Mouse (Mus musculus): ENCODE results near the gene Ilk. TPM values are rescaled to one million over a fixed set of nuclear protein-coding genes. Genes with fewer than 3 reads are reported as not detected.

Ilk gene
- polyA plus RNA-seq, 1 experiment from 2014 or later = 103 TPM

DNA sequence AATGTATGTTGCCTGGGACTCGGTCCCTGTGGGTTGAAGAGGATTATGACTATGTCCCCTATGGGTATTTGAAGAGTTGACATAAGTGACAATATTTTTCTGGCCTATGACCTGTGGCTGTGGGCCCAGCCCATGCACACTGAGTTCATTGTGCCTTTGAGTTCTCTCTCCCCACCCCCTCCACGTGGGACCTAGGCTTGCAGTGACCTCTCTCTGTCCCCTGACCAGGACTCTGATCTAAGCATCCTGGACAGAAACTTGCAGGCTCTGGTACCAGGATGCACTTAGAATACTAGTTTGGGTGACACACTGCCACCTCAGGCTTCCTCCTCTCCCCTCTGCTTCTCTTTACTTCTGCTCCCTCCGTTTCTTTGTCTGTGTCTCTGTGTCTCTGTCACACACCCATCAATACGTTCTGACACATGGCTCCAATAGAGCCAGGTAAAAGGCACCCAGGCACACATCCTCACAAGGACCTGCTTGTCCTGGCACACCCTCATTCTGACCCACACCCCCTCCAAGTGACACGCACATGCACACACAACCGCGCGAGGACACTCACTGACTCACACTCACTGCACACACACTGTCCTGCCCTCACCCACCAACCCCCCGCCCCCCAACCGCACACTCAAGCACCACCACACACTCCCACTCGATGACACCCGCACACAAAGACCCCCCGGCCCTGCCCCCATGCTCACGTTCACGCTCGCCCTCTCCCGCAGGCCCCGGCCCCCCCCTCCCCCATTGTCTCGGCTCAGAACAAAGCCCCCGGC lies 50.3 kb downstream of the Ilk start:
- H3K9ac ChIP-seq (replicated peaks) = peak overlapping the region; percentile 45; the same call in 1 of the 2 replicates
- ATAC-seq (peak; percentile 63), DNase-seq (peak; percentile 40)
- H3K4me3 ChIP-seq (ENCODE audit: low read depth, low read length) = peak overlapping the region; percentile 48
- H3K4me1 ChIP-seq (ENCODE audit: insufficient read depth) = 0 out of 2 replicates have a peak, but pooled peaks cover 4% of the 10 kb centered on the region
- H3K27ac ChIP-seq (ENCODE audit: low read depth) = 0 out of 2 replicates have a peak overlapping the region, but pooled peaks have one; percentile 24
- H3K4me2 ChIP-seq (ENCODE audit: low read depth, low read length) = peak overlapping the region; percentile 67
- H3K36me3 ChIP-seq (replicated peaks; ENCODE audit: insufficient read depth, low read length) = no peaks in the 10 kb centered on the region
- peaks cover 35% of the 10 kb centered on the region for H3K27me3 ChIP-seq (ENCODE audit: insufficient read depth, low read length)
- WGBS (ENCODE audit: insufficient replicate concordance) = 19% methylated on average over 19 of the region's 20 CpGs
- H3K9me3 ChIP-seq (ENCODE audit: low read length) = no peaks in the 10 kb centered on the region
- TF ChIP-seq EP300 (IDR thresholded peaks at IDR 0.05; ENCODE audit: low read depth) (no peak), CTCF (IDR thresholded peaks at IDR 0.05; ENCODE audit: low read depth) (no peak)

DNA sequence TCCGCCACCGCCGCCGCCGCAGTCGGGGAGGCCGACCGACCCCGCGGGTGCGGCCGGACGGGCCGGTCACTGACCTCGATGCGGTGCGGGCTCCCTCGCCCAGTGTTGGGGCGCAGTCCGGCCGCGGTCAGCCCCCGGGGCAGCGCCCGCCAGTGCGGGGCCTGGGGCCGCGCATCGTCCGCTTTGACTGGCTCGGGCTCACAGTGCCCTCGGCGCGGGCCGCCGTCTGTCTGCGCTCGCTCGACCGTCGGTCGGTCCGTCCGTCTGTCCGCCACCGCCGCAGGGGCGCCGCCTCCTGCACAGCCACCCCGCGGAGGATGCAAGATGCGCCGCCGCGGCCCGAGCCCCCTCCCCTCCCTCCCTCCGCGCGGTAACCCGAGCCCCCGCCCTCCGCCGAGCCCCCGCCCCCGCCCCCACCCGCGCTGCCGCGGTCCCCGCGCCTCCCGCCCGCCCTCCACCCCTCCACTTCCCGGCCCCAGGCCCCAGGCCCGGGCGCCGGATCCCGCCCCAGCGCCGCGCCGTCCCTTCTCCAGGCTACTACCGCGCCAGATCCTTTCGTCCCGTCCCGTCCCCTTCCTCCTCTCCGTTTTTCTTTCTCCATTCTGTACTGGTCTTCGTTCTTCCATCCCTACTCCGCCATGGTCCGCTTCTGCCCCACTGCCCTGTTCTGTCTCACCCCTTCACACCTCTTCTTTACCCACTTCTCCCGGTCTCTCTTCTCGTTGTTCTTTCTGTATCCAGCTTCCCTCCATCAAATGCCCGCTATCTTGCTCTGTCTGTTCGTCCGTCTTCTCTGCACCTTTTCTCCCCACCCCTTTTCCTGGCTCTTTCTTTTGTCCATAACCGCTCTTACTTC lies 51.1 kb downstream of the Ilk start, which contains the start of gene Dchs1:
Gene Dchs1, minus strand, starts transcription at position 370 of the 856 bp plus-strand sequence.
- Histone ChIP-seq H3K27me3 (ENCODE audit: insufficient read depth, low read length) (peaks cover 35% of the 10 kb centered on the region), H3K27ac (ENCODE audit: low read depth) (0 out of 2 replicates have a peak within 1 kb of the TSS, but pooled peaks have one; percentile 24), H3K4me3 (ENCODE audit: low read depth, low read length) (peak within 1 kb of the TSS; percentile 48), H3K9ac (replicated peaks) (peak within 1 kb of the TSS; percentile 45), H3K4me2 (ENCODE audit: low read depth, low read length) (peak within 1 kb of the TSS; percentile 67), H3K36me3 (replicated peaks; ENCODE audit: insufficient read depth, low read length) (no peaks in the 10 kb centered on the region), H3K4me1 (ENCODE audit: insufficient read depth) (0 out of 2 replicates have a peak, but pooled peaks cover 4% of the 10 kb centered on the region), H3K9me3 (ENCODE audit: low read length) (no peaks in the 10 kb centered on the region)
- WGBS (ENCODE audit: insufficient replicate concordance) = 7% methylated on average over 63 of the region's 97 CpGs
- no peak for DNase-seq
- peak; percentile 34 for ATAC-seq
- TF ChIP-seq EP300 (IDR thresholded peaks at IDR 0.05; ENCODE audit: low read depth) = no peak
- TF ChIP-seq CTCF (IDR thresholded peaks at IDR 0.05; ENCODE audit: low read depth) = no peak

DNA sequence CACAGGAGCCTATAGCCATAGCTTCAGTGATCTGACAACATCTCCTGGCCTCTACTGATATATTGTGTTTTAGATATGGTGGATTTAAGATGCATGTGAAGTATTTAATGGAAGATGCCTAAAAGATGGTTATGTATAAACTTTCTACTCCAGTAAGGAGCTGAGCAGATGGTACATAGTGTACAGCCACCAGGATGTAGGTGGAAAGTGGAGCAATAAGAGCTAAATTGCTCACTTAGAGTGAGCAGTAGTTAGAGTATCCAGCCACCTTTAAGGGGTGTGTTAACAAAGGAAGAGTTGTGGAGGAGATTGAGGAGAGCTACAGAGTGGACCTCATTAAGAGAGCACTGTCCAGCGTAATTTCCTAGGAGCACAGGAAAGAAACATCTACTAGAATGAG lies 54.8 kb downstream of the Ilk start:
- DNase-seq (no peak), ATAC-seq (no peak)
- 0 out of 2 replicates have a peak, but pooled peaks cover 4% of the 10 kb centered on the region for H3K4me1 ChIP-seq (ENCODE audit: insufficient read depth)
- H3K9me3 ChIP-seq (ENCODE audit: low read length) = no peaks in the 10 kb centered on the region
- H3K4me2 ChIP-seq (ENCODE audit: low read depth, low read length) = no peak overlapping the region
- peaks cover 20% of the 10 kb centered on the region for H3K27me3 ChIP-seq (ENCODE audit: insufficient read depth, low read length)
- 56% methylated on average over 1 of the region's 1 CpGs for WGBS (ENCODE audit: insufficient replicate concordance)
- no peak overlapping the region for H3K9ac ChIP-seq (replicated peaks)
- no peaks in the 10 kb centered on the region for H3K36me3 ChIP-seq (replicated peaks; ENCODE audit: insufficient read depth, low read length)
- H3K4me3 ChIP-seq (ENCODE audit: low read depth, low read length) = no peak overlapping the region
- no peak overlapping the region for H3K27ac ChIP-seq (ENCODE audit: low read depth)
- TF ChIP-seq CTCF (IDR thresholded peaks at IDR 0.05; ENCODE audit: low read depth) (no peak), EP300 (IDR thresholded peaks at IDR 0.05; ENCODE audit: low read depth) (no peak)

Other genes with a start within 250 kb of the Ilk start
- 21.6 and 24.0 TPM in 2 replicates for gene Smpd1, start 182.2 kb upstream of the Ilk start, polyA plus RNA-seq (2015; fragmentation: Nextera tagmentation; extraction: Ambion mirVana)
- 0.92 and 0.94 TPM in 2 replicates for gene Apbb1, start 154.9 kb upstream of the Ilk start, polyA plus RNA-seq (2015; fragmentation: Nextera tagmentation; extraction: Ambion mirVana)
- 2,004 and 2,190 TPM in 2 replicates for gene Hpx, start 136.5 kb upstream of the Ilk start, polyA plus RNA-seq (2015; fragmentation: Nextera tagmentation; extraction: Ambion mirVana)
- gene Trim3, start 103.0 kb upstream of the Ilk start, polyA plus RNA-seq (2015; fragmentation: Nextera tagmentation; extraction: Ambion mirVana) = 3.0 and 4.0 TPM in 2 replicates
- 117 and 121 TPM in 2 replicates for gene Timm10b, start 96.5 kb upstream of the Ilk start, polyA plus RNA-seq (2015; fragmentation: Nextera tagmentation; extraction: Ambion mirVana)
- gene Arfip2, start 96.2 kb upstream of the Ilk start, polyA plus RNA-seq (2015; fragmentation: Nextera tagmentation; extraction: Ambion mirVana) = 7.4 and 9.4 TPM in 2 replicates
- gene Gm45799, start 96.0 kb upstream of the Ilk start, polyA plus RNA-seq (2015; fragmentation: Nextera tagmentation; extraction: Ambion mirVana) = 44.4 and 45.8 TPM in 2 replicates
- gene Dnhd1, start 85.8 kb upstream of the Ilk start, polyA plus RNA-seq (2015; fragmentation: Nextera tagmentation; extraction: Ambion mirVana) = 0.19 and 0.22 TPM in 2 replicates
- 10.6 and 11.6 TPM in 2 replicates for gene Rrp8, start 793 bp downstream of the Ilk start, polyA plus RNA-seq (2015; fragmentation: Nextera tagmentation; extraction: Ambion mirVana)
- gene Taf10, start 7.8 kb downstream of the Ilk start, polyA plus RNA-seq (2015; fragmentation: Nextera tagmentation; extraction: Ambion mirVana) = 104 and 110 TPM in 2 replicates
- 60.9 and 65.8 TPM in 2 replicates for gene Tpp1, start 15.6 kb downstream of the Ilk start, polyA plus RNA-seq (2015; fragmentation: Nextera tagmentation; extraction: Ambion mirVana)
- 0.45 and 0.58 TPM in 2 replicates for gene Dchs1, start 51.1 kb downstream of the Ilk start, polyA plus RNA-seq (2015; fragmentation: Nextera tagmentation; extraction: Ambion mirVana)
- 405 and 416 TPM in 2 replicates for gene Mrpl17, start 74.5 kb downstream of the Ilk start, polyA plus RNA-seq (2015; fragmentation: Nextera tagmentation; extraction: Ambion mirVana)
- gene Gm4070, start 217.4 kb downstream of the Ilk start, polyA plus RNA-seq (2015; fragmentation: Nextera tagmentation; extraction: Ambion mirVana) = 0.44 and 1.4 TPM in 2 replicates

Measured in liver, postnatal 0 days (tissue).